Mouse (Mus musculus) T-helper 1 cell (primary cell): Measurements from ENCODE around the gene Clec2d.
"Not testable (repeated sequence)": the region's sequence is repeated elsewhere in the genome, so short reads cannot be mapped to it uniquely, and the experiment has no call there.

Source experiments
- in situ Hi-C: fragments of 300-600 bp; cut with MboI, MseI; formaldehyde crosslinking; loops from one replicate; pipeline ENCODE4 v1.15.1; 2025; ENCODE audit warnings: high pct_unique_total_duplicates

The Clec2d gene

DNA sequence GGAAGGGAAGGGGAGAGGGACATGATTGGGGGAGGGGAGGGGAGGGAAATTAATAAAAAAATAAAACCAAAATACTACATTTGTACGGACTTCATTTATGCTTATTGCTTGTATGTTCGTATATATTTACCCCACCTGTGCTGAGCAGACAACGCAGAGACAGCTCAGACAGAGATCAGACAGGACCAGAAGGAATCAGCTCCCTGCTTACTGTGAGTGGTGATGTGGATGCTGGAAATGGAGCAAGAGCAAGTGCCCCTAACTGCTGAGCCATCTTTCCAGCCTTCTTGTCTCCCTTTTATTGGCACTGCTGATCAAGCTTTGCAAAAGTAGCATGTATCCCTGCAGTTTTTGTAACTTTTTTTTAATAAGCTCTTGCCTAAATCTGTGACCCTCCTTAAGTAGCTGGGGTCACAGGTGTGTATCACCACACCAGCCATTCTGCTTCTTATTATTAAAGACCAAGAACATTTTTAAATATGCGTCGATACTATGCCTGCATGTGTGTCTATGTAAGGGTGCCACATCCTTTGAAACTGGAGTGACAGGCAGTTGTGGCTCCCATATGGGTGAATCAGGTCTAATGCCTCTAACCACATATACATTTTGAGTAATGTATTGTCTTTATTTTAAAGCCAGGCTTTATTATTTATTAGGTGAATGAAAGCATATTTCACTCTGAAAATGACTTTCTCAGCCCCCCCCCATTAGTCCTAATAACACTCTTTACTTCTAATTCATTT, 6.2 kb downstream of the Clec2d start:
- in situ Hi-C loops, result no loop called here

DNA sequence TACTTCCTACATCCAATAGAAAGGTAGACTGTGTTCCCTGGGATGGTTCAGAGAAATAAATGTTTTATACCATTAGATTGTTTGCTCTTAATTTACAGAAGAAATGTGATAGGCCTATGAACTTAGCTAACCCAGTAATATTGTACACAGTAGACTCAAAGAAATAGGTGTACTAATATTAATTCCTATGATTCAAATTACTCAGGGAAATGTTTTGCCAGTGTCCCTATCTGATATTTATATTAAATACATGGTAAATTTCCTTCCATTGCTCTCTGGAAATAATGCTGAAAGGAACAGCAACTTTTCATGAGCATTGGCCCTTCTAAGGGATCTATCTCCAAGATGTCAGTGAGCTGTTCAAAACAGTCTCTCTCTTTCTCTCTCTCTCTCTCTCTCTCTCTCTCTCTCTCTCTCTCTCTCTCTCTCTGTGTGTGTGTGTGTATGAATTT, 6.8 kb downstream of the Clec2d start:
- in situ Hi-C loops, result no loop called here

DNA sequence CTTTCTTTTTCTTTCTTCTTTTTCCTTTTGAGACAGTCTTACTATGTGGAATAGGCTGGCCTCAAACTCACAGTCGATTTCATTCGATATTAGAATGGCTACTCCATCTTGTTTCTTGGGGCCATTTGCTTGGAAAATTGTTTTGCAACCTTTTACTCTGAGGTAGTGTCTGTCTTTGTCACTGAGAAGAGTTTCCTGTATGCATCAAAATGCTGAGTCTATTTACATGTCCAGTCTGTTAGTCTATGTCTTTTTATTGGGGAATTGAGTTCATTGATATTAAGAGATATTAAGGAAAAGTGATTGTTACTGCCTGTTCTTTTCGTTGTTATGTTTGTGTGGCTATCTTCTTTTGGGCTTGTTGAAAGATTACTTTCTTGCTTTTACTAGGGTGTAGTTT, 7.4 kb downstream of the Clec2d start:
- in situ Hi-C loops, result not testable (repeated sequence)

DNA sequence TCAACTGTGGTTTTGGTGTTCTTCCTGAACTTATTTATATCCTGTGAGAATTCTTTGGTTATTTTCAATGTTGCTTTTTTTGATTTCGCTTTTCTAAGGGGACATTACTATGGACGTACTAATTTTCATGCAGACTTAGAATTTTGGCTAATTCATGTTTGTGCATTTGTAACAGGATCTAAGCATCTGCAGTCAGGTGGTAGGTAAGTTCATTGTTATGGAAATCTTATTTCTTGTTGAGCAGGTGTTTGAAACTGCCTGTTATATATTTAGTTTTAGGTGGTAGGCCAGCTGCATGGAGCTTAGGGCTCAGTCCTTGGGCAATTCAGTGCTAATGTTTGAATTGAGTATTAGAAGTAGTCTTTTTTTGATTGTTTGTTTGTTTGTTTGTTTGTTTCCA, 13.0 kb downstream of the Clec2d start:
- in situ Hi-C loops, result no loop called here

DNA sequence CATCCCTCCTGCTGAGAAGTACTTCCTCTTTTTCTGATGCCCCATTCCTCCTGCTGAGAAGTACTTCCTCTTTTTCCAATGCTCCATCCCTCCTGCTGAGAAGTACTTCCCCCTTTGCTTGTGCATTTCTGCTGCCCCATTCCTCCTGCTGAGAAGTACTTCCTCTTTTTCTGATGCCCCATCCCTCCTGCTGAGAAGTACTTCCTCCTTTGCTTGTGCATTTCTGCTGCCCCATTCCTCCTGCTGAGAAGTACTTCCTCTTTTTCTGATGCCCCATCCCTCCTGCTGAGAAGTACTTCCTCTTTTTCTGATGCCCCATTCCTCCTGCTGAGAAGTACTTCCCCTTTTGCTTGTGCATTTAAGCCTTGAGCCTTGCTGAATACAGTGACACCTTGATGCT, 19.7 kb downstream of the Clec2d start:
- in situ Hi-C loops, result not testable (repeated sequence)

DNA sequence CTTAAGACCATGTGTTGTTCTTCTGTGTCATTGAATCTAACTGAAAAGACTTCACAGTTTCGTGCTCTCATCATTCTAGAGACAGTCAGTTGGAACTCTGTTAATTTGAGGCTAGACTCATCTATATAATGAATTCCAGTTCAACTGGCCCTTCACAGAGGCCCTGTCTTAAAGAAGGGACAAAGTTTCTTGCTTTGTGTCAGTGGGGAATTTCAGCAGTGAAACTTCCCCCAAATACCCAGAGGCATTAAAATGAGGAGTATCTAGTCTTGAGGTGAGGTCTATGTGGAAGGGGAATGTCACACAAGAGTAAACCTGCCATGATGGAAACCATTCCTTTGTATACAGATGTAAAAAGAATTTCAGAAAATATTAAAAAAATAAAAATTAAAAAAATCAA, 21.9 kb downstream of the Clec2d start:
- in situ Hi-C loops, result no loop called here

DNA sequence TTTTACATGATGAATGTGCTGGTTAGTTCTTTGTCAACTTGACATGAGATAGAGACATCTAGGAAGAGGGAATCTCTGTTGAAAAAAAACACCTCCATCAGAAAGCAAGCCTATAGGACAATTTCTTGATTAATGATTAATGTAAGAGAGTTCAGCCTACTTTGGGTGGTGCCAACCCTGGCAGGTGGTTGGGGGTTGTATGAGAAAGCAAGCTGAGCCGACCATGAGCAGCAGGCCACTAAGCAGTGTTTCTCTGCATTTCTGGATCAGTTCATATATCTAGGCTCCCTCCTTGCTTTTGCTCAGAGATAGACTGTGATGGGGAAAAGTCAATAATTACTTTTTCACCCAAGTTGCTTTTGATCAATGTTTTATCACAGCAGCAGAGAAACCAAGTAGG, 23.9 kb downstream of the Clec2d start:
- in situ Hi-C loops, result no loop called here

DNA sequence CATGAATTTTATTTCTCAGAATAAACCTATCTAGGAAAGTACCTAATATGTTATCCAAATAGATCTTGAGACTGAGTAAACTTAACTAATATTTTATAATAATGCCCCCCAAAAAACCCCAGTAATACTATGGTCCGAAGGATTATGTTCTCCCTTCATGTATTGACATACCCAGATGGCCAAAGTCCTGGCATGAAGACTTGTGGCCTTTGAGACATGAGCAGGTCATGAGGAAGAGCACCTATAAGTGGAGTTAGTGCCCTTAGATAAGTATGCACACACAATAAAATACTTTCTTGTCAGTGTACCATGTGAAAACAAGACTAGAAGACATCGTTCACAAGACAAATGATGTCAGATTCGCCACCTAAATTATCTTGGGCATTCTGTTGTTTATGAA, 24.4 kb downstream of the Clec2d start:
- in situ Hi-C loops, result no loop called here

DNA sequence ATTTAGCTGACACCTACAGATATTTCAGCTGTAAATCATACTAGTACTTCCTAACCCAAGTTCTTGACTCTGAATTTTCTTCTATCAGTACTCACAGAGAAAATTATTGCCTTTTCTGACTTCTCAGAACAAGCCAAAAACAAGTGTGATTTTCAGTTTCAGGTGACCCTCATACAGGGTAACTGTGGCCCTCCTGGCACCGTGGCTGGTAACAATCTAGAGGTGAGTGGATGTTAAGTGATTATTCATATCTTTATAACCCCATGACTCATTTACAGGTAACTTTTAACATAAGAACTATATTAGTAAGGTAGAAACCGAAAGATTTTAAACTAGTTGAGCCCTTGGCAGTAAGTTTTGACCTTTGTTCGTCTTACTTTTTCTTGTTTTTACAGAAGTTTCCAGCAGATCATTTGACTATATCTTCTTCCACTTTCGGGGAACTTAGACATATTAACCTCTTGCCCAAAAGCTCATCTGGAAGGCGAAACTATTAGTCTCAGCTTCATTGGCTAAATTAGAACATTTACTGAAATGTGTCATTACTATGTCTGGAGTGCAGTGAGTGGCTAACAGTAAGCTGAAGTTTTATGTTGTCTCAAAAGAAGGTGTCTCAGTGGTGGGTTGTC, 28.6 kb downstream of the Clec2d start:
- in situ Hi-C loops, result no loop called here

DNA sequence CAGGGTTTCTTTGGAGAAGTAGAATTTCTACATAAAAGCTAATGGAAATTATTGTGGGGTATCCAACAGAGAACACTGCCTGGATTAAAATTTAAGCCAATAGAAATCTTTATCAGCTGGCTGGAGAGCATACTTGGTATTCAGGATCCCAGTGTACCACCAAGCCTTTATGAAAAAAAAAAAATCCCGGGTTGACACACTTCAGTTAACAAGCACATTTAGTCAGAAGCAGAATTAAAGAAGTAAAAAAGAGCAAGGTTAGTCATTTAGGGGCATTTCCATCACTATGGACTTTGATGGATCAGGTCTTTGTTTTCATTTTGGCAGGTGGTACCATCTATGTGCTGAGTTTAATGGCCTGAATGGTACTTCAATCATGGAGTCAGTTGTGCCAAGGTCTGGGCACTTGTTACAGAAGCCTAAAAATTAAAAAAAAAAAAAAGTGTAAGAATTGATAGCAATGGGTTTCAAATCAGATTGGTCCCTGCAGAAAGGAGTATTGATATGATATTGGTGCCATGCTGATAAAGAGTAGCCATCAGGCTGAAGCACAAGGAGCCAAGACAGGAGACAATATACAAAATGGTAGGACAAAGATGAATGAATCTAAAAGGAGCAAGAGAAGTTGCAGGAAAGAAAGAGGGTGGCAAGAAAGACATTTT, 29.5 kb downstream of the Clec2d start:
- in situ Hi-C loops, result no loop called here

DNA sequence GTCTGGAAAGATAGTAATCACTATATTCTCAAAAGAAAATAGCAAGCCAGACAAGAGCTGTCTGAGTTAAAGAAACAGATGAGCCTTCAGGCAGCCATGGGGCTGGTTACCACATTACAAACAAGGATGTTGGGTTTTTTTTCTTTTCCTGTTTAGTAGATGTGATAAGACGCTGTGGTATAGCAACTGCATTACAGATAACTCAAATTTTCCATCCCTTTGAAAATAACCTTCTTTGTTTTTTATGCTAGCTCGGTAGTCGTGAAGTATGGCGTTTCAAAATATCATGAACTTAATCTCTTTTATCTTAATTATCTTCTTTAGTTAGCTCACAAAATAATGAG, 30.0 kb downstream of the Clec2d start:
- in situ Hi-C loops, result no loop called here

DNA sequence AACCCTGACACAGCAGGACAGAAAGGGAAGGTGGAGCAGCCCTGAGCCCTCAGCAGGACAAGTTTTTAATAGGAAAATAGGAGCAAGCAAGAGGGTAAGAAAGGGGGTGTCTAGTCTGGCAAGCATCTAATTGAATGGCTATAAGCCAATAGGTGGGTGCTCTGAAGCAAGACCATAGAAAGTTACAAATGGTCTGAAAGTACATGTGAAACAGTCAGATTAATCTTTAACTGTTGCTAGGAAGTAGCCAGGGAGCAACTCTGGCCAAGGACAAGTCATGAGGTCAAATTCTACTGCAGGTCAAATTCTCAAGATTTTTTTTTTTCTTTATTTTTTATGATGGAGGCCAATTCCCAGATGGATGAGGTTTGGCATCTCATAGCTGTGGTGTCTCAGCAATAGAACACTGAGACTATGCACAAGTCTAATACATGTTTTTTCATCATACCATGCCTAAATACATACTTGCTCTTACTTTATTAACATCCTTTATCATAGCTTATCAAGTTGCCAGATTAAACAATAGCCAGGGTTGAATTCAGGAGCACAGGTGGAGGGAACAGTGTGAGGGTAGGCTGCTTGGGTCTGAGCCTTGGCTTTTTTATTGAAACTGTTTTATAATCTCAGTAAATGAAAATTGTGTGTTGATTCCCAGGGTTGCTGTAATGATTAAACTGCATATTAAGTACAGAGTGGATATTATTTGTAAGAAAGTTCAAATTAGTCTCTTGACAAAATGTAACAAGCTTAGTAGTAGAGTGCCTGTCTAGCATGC, 32.2 kb downstream of the Clec2d start:
- in situ Hi-C loops, result no loop called here

DNA sequence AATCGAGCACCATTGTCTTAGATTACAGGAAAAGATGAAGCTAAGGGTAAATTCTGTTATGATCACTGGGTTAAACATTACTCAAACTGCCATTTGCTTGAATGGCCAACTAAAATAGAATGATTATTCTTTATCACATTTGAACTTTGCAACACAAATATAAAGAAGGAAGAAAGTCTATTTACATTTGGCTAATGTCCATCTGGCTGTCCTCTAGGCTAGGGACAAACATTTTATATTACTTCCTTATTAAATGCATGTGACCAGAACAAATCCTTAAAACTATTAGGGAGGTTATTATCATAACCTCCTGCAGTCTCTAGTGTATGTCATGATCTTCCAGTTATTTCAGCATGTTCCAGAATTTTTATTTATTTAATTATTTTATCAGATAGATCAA, 33.1 kb downstream of the Clec2d start:
- in situ Hi-C loops, result no loop called here

DNA sequence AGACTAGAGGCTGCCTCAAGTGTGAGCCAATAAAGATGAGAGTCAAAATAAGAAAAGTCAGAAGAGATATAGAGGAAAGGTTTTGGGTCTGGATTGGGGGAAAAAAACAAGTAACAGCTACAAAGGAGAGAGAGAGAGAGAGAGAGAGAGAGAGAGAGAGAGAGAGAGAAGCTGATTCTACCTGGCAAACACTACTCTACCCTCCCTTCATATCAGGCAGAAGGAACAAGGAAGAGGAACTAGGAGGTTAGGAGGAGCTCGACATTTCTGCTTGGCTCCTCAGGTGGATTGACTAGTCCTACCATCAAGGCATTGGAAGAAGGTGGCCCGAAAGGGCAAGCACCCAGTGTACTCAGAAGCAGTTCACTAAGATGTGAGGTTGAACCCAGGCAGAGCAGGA, 33.8 kb downstream of the Clec2d start:
- in situ Hi-C loops, result no loop called here

DNA sequence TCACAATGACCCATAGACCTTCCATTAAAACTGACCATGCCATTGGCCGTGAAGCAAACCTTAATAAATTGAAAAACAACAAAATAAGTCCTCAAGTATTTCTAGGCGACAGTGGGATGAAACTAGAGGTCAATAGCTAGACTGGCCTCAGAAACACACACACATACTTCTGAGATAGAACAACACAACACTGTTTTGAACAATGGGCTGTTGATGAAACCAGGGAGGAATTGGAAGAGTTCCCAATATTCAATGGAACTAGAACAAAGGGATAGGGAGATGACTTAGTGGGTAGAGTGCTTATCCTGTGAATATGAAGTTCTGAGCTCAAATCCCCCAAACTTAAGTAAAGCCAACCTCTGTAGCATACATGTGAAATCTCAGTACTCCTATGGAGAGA, 34.6 kb downstream of the Clec2d start:
- in situ Hi-C loops, result no loop called here

DNA sequence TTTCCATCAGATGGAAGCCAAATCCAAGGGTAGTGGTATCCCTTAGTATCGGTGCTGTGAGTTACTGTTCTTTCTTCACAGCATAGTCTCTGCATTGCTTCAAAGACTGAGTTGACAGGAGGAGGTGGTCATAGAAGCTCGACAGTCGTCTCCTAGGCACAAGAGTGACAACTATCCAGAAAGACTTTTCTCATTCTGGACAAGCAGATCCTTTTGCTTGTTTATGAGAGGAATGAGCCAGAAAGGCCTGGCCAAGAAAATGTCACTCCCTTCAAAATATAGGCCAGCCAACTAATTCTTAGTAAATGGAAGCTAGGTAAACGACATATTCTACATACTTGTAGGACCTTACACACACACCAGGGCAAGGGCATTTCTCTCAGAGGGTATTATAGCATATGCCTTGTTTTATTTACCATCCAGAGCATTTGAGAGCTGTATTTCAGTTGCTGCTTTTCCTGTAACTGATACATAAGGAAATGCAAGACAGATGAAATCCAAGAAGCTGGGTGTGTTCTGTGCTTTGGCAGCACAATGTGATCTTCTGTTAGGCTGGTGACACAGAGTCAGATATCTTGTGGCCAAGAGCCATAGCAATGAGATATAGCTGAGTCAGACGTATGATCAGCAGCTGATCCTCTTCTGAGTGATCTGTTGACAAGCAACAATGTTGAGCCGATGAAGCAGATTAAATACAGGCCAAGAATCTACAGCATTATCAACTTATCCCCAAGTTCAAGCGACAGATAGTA, 35.6 kb downstream of the Clec2d start:
- in situ Hi-C loops, result no loop called here

DNA sequence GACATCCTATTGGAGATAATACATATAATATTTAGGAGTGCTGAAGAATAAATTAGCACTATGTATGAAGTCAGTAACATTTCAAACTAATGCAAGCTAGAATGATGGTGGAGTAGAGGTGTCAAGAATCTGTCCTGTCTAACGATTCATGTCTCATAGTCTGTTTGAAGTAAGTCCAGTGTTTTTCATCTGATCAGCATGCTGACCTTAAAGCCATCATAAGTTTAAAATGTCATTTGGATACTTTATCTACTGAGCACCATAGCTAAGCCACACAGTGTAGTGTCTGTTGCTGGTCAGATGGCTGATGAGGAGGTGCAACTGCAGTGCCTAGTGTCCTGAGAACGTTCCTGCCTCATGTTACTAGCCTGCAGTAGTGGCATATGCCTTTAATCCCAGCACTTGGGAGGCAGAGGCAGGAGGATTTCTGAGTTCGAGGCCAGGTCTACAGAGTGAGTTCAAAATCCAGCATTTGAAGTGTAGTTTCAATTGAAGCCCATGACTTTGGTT, 36.4 kb downstream of the Clec2d start:
- in situ Hi-C loops, result no loop called here

DNA sequence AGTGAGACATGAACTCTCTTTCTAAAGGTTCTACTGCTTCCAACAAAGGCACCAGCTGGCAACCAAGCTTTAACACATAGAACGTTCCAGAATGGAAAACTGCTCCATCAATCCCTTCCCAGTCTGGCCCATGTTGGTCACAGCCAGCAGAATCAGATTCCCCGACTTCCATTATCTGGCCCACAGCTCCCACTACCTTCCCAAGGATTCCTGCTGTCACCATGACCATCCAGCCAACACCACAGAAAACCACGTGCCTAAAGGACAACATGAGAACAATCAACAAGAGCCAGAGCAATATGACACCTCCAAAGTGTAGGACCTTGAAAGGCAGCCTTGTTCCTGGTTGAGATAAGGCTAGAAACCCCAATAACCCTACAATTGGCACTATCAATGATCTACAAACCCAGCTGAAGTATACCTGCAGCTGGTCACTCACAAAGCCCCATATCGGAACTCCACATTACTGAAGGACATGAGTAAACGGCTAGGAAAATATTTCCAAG, 37.8 kb downstream of the Clec2d start:
- in situ Hi-C loops, result no loop called here

DNA sequence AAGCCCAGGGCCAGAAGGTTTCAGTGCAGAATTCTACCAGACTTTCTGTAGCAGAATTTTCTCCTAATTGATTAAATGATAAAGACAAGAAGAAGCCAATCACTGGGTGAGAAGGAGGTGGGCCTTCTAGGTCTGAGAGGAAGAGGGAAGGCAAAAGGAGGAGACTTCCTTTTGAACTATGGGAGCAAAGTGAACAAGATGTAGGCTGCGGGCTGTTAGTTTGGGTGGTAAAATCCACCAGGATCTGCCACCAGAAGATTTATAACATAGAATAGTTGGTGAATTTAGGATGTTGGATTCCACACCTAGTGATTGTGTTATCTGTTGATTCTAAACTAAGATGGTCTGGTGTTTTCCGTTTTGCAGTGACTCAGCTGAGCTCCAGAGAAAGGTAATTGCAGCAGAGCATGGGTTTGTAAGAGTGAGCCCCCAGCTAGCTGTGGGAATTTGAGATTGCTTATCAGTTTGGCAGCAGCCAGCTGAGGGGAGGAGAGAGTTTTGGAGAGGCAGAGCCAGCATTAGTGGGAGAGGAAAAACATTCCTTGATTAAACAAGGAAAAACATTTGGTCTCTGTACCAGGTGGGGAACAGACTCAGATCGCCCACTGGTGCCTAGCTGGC, 39.6 kb downstream of the Clec2d start:
- in situ Hi-C loops, result loop anchor here (10.0 kb wide), 1 partner anchor 1975 kb away; no protein-coding TSS in a partner anchor

DNA sequence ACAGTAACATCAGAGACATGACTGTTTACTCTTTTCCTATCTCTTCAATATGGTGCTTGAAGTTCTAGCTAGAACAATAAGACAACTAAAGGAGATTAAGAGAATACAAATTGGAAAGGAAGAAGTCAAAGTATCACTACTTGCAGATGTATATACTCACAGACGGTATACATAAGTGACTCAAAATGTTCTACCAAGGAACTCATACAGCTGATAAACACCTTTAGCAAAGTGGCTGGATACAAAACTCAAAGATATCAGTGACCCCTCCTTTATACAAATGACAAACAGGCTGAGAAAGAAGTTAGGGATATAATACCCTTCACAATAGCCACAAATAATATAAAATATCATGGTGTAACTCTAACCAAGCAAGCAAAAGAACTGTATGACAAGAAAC, 40.6 kb downstream of the Clec2d start:
- in situ Hi-C loops, result loop anchor here (10.0 kb wide), 1 partner anchor 1976 kb away; no protein-coding TSS in a partner anchor
